Mouse (Mus musculus) hindbrain, embryonic 10.5 days (tissue): ENCODE measurements around the gene Rnf38. TPM values are rescaled to one million over a fixed set of nuclear protein-coding genes. Genes with fewer than 3 reads are reported as not detected.

ENCODE experiments used
- DNase-seq: peaks from one replicate; pipeline ENCODE4 v3.0.0-alpha.2; 2017; ENCODE audit warnings: low spot score
- H3K27ac ChIP-seq: fragments of 300-500 bp; sonication (generic); 2 replicates; pipeline ENCODE4 v1.5.1; 2016; ENCODE audit warnings: mild to moderate bottlenecking, moderate library complexity
- H3K27me3 ChIP-seq: fragments of 300-500 bp; sonication (generic); 2 replicates; pipeline ENCODE4 v1.6.1; 2016; ENCODE audit warnings: mild to moderate bottlenecking; ENCODE audit not compliant: poor library complexity, insufficient read depth, severe bottlenecking
- H3K36me3 ChIP-seq: fragments of 300-500 bp; sonication (generic); 2 replicates; pipeline ENCODE4 v1.6.1; 2016; ENCODE audit warnings: mild to moderate bottlenecking, moderate library complexity
- H3K4me1 ChIP-seq: fragments of 300-500 bp; sonication (generic); replicated peaks from 2 replicates; pipeline ENCODE4 v1.6.1; 2016; ENCODE audit warnings: mild to moderate bottlenecking
- H3K4me3 ChIP-seq: fragments of 300-500 bp; sonication (generic); 2 replicates; pipeline ENCODE4 v1.5.1; 2016; ENCODE audit warnings: mild to moderate bottlenecking, moderate library complexity
- H3K9me3 ChIP-seq: fragments of 300-500 bp; sonication (generic); 2 replicates; pipeline ENCODE4 v1.6.1; 2016; ENCODE audit warnings: mild to moderate bottlenecking, moderate library complexity
- WGBS: fragments of 180-500 bp; shearing (Covaris S2); methylation state at CpG from one replicate; pipeline ENCODE4 v1.1.7; 2016; 5-methylcytosine and 5-hydroxymethylcytosine counted together
- polyA plus RNA-seq: library from polyadenylated mRNA; unstranded; fragments of >200 nt; fragmentation: Nextera tagmentation; extraction: Ambion mirVana; gene quantifications from 2 replicates; pipeline ENCODE4 v1.2.1, GENCODE M21; 2016

The Rnf38 gene
- polyA plus RNA-seq, 1 experiment from 2014 or later: 39.0 TPM

GRCm38 (mm10) chr4:44156481-44156880 lies 77.1 kb downstream of the Rnf38 start:
- Histone ChIP-seq H3K27ac (no peak overlapping the region), H3K9me3 (no peaks in the 10 kb centered on the region), H3K36me3 (peaks cover 61% of the 10 kb centered on the region), H3K4me1 (peaks cover 7% of the 10 kb centered on the region), H3K27me3 (no peaks in the 10 kb centered on the region), H3K4me3 (no peak overlapping the region)
- 78% methylated on average over 6 of the region's 6 CpGs for WGBS
- DNase-seq: no peak

GRCm38 (mm10) chr4:44154884-44155283 lies 78.7 kb downstream of the Rnf38 start:
- H3K4me1 ChIP-seq: no peaks in the 10 kb centered on the region
- WGBS: 89% methylated on average over 4 of the region's 4 CpGs
- no peak for DNase-seq

GRCm38 (mm10) chr4:44152904-44153303 lies 80.7 kb downstream of the Rnf38 start:
- H3K36me3 ChIP-seq: peaks cover 87% of the 10 kb centered on the region
- H3K9me3 ChIP-seq: no peaks in the 10 kb centered on the region
- H3K27me3 ChIP-seq: no peaks in the 10 kb centered on the region
- 89% methylated on average over 4 of the region's 4 CpGs for WGBS
- no peak overlapping the region for H3K27ac ChIP-seq
- no peaks in the 10 kb centered on the region for H3K4me1 ChIP-seq
- DNase-seq: no peak
- no peak overlapping the region for H3K4me3 ChIP-seq

More at GRCm38 (mm10) chr4:44154884-44155283, 78.7 kb downstream of the Rnf38 start:
- Histone ChIP-seq H3K4me3 (no peak overlapping the region), H3K36me3 (peaks cover 76% of the 10 kb centered on the region), H3K9me3 (no peaks in the 10 kb centered on the region), H3K27me3 (no peaks in the 10 kb centered on the region), H3K27ac (no peak overlapping the region)

- Histone ChIP-seq H3K4me3 (no peak overlapping the region), H3K4me1 (no peaks in the 10 kb centered on the region), H3K27ac (no peak overlapping the region), H3K9me3 (no peaks in the 10 kb centered on the region), H3K36me3 (peaks cover 91% of the 10 kb centered on the region), H3K27me3 (no peaks in the 10 kb centered on the region)
- no peak for DNase-seq
- 96% methylated on average over 12 of the region's 12 CpGs for WGBS
Observed at GRCm38 (mm10) chr4:44126805-44127204, 106.8 kb downstream of the Rnf38 start.

- no peak overlapping the region for H3K27ac ChIP-seq
- H3K27me3 ChIP-seq: no peaks in the 10 kb centered on the region
- no peaks in the 10 kb centered on the region for H3K9me3 ChIP-seq
- peaks cover 23% of the 10 kb centered on the region for H3K36me3 ChIP-seq
- WGBS: 53% methylated on average over 9 of the region's 9 CpGs
- DNase-seq: no peak
- no peak overlapping the region for H3K4me3 ChIP-seq
- no peaks in the 10 kb centered on the region for H3K4me1 ChIP-seq
Observed at GRCm38 (mm10) chr4:44119410-44120201, 114.0 kb downstream of the Rnf38 start.

GRCm38 (mm10) chr4:44115046-44115445 lies 118.5 kb downstream of the Rnf38 start:
- 86% methylated on average over 13 of the region's 13 CpGs for WGBS
- Histone ChIP-seq H3K36me3 (no peaks in the 10 kb centered on the region), H3K4me3 (no peak overlapping the region), H3K27me3 (no peaks in the 10 kb centered on the region), H3K9me3 (no peaks in the 10 kb centered on the region), H3K27ac (no peak overlapping the region), H3K4me1 (no peaks in the 10 kb centered on the region; the same call in 1 of the 2 replicates)
- DNase-seq: no peak

GRCm38 (mm10) chr4:44113393-44114138 lies 120.0 kb downstream of the Rnf38 start:
- Histone ChIP-seq H3K9me3 (no peaks in the 10 kb centered on the region), H3K4me1 (no peaks in the 10 kb centered on the region; the same call in 1 of the 2 replicates), H3K4me3 (no peak overlapping the region), H3K27ac (no peak overlapping the region), H3K27me3 (no peaks in the 10 kb centered on the region), H3K36me3 (no peaks in the 10 kb centered on the region)
- WGBS: 47% methylated on average over 16 of the region's 16 CpGs
- no peak for DNase-seq

GRCm38 (mm10) chr4:44112741-44113140 lies 120.8 kb downstream of the Rnf38 start:
- H3K27ac ChIP-seq: no peak overlapping the region
- DNase-seq: no peak
- no peaks in the 10 kb centered on the region for H3K36me3 ChIP-seq
- H3K4me1 ChIP-seq: no peaks in the 10 kb centered on the region; the same call in 1 of the 2 replicates
- WGBS: 36% methylated on average over 4 of the region's 4 CpGs
- no peak overlapping the region for H3K4me3 ChIP-seq
- no peaks in the 10 kb centered on the region for H3K9me3 ChIP-seq
- H3K27me3 ChIP-seq: no peaks in the 10 kb centered on the region

GRCm38 (mm10) chr4:44110771-44111170 lies 122.8 kb downstream of the Rnf38 start:
- Histone ChIP-seq H3K36me3 (no peaks in the 10 kb centered on the region), H3K4me1 (peaks cover 15% of the 10 kb centered on the region), H3K4me3 (no peak overlapping the region), H3K9me3 (no peaks in the 10 kb centered on the region), H3K27ac (no peak overlapping the region), H3K27me3 (no peaks in the 10 kb centered on the region; the same call in 1 of the 2 replicates)
- 82% methylated on average over 7 of the region's 7 CpGs for WGBS
- DNase-seq: no peak

GRCm38 (mm10) chr4:44108297-44108696 lies 125.3 kb downstream of the Rnf38 start:
- H3K27ac ChIP-seq: no peak overlapping the region
- DNase-seq: no peak
- 92% methylated on average over 6 of the region's 6 CpGs for WGBS
- no peaks in the 10 kb centered on the region for H3K9me3 ChIP-seq
- no peaks in the 10 kb centered on the region for H3K36me3 ChIP-seq
- H3K27me3 ChIP-seq: no peaks in the 10 kb centered on the region; the same call in 1 of the 2 replicates
- no peak overlapping the region for H3K4me3 ChIP-seq
- H3K4me1 ChIP-seq: peaks cover 32% of the 10 kb centered on the region

- no peaks in the 10 kb centered on the region; the same call in 1 of the 2 replicates for H3K27me3 ChIP-seq
- no peaks in the 10 kb centered on the region for H3K36me3 ChIP-seq
- H3K4me3 ChIP-seq: no peak overlapping the region
- H3K27ac ChIP-seq: no peak overlapping the region
- no peak for DNase-seq
- H3K9me3 ChIP-seq: no peaks in the 10 kb centered on the region
- H3K4me1 ChIP-seq: peaks cover 39% of the 10 kb centered on the region
- 61% methylated on average over 6 of the region's 6 CpGs for WGBS
Observed at GRCm38 (mm10) chr4:44107339-44107738, 126.2 kb downstream of the Rnf38 start.

- WGBS: 33% methylated on average over 18 of the region's 18 CpGs
- Histone ChIP-seq H3K4me1 (peaks cover 39% of the 10 kb centered on the region), H3K27ac (peak overlapping the region; percentile 35), H3K27me3 (no peaks in the 10 kb centered on the region; the same call in 1 of the 2 replicates), H3K4me3 (peak overlapping the region; percentile 37), H3K9me3 (no peaks in the 10 kb centered on the region), H3K36me3 (no peaks in the 10 kb centered on the region)
- no peak for DNase-seq
Observed at GRCm38 (mm10) chr4:44106297-44106821, 127.2 kb downstream of the Rnf38 start.
